8 mouse cellular contexts compared by ENCODE assay signal in genomic region chr8:123234918-123235519, GRCm38 (mm10). TPM values are rescaled to one million over a fixed set of nuclear protein-coding genes. Genes with fewer than 3 reads are reported as not detected.
DNase-seq lines count a peak whose midpoint lies in the region; ATAC-seq lines count a peak whose summit lies in the region.

No protein-coding gene starts in this region.

- no peak overlapping the region for H3K27ac ChIP-seq in heart, embryonic 14.5 days (replicated peaks in 1 of 2; ENCODE audit: control insufficient read depth in 1 of 2, insufficient read depth in 1 of 2, low read depth in 2 of 2, low read length in 2 of 2)
- no peak overlapping the region for H3K27ac ChIP-seq in forebrain, embryonic 12.5 days
- no peak overlapping the region for H3K27ac ChIP-seq in midbrain, embryonic 11.5 days (ENCODE audit: low read depth, low read length)

- ATAC-seq in heart, embryonic 14.5 days (ENCODE audit: insufficient number of reproducible peaks, insufficient read depth, low FRiP score, low read depth): no peak
- ATAC-seq in forebrain, embryonic 12.5 days (ENCODE audit: low FRiP score): no peak
- ATAC-seq in midbrain, embryonic 11.5 days (ENCODE audit: low FRiP score): peak; percentile 10; the same call in 1 of the 2 replicates

- no peaks in the 10 kb centered on the region for H3K9me3 ChIP-seq in heart, embryonic 14.5 days (ENCODE audit: control insufficient read depth, low read length)
- no peaks in the 10 kb centered on the region for H3K9me3 ChIP-seq in forebrain, embryonic 12.5 days
- H3K9me3 ChIP-seq in midbrain, embryonic 11.5 days (ENCODE audit: control insufficient read depth, low read length): no peaks in the 10 kb centered on the region

- H3K9ac ChIP-seq in heart, embryonic 14.5 days (ENCODE audit: low read length): peak overlapping the region; percentile 77
- no peak overlapping the region; the same call in 1 of the 2 replicates for H3K9ac ChIP-seq in forebrain, embryonic 12.5 days
- peak overlapping the region; percentile 58 for H3K9ac ChIP-seq in midbrain, embryonic 11.5 days (ENCODE audit: low read length)

- H3K4me2 ChIP-seq in heart, embryonic 14.5 days (ENCODE audit: low read length): peak overlapping the region; percentile 95
- peak overlapping the region; percentile 83 for H3K4me2 ChIP-seq in forebrain, embryonic 12.5 days
- H3K4me2 ChIP-seq in midbrain, embryonic 11.5 days: peak overlapping the region; percentile 79

- peaks cover 2% of the 10 kb centered on the region; the same call in 1 of the 2 replicates for H3K36me3 ChIP-seq in heart, embryonic 14.5 days (ENCODE audit: control insufficient read depth, insufficient read depth, low read length)
- 0 out of 2 replicates have a peak, but pooled peaks cover 3% of the 10 kb centered on the region for H3K36me3 ChIP-seq in forebrain, embryonic 12.5 days (replicated peaks)
- H3K36me3 ChIP-seq in midbrain, embryonic 11.5 days (ENCODE audit: control insufficient read depth, insufficient read depth, low read length): no peaks in the 10 kb centered on the region

- peaks cover 3 to 10% of the 10 kb centered on the region in 2 experiments; a peak in 1 of 4 replicates for H3K4me1 ChIP-seq in heart, embryonic 14.5 days (ENCODE audit: control insufficient read depth in 2 of 2, insufficient read depth in 2 of 2, low read length in 2 of 2)
- H3K4me1 ChIP-seq in forebrain, embryonic 12.5 days: peaks cover 20% of the 10 kb centered on the region
- H3K4me1 ChIP-seq in midbrain, embryonic 11.5 days (ENCODE audit: control insufficient read depth, insufficient read depth, low read length): peaks cover 7% of the 10 kb centered on the region

- H3K27me3 ChIP-seq in heart, embryonic 14.5 days (ENCODE audit: control insufficient read depth, insufficient read depth, low read length): peaks cover 12% of the 10 kb centered on the region; the same call in 1 of the 2 replicates
- H3K27me3 ChIP-seq in forebrain, embryonic 12.5 days: peaks cover 46% of the 10 kb centered on the region
- peaks cover 13% of the 10 kb centered on the region; the same call in 1 of the 2 replicates for H3K27me3 ChIP-seq in midbrain, embryonic 11.5 days (ENCODE audit: control insufficient read depth, insufficient read depth, low read length)

- no peak for DNase-seq in heart, postnatal 4 days
- peak; percentile 30 for DNase-seq in NIH3T3 (ENCODE audit: low read depth)
- DNase-seq in layer of hippocampus, adult 8-10 months (ENCODE audit: low spot score in 2 of 2): peak; percentile 84
- DNase-seq in midbrain, embryonic 11.5 days (ENCODE audit: low spot score, missing footprints): no peak
- no peak for DNase-seq in MN1 (ENCODE audit: low spot score)
- no peak for DNase-seq in ovary, postnatal 10 days (ENCODE audit: low spot score)

- peak overlapping the region; percentile 57 to 59 for H3K4me3 ChIP-seq in heart, embryonic 14.5 days (ENCODE audit: control insufficient read depth in 1 of 2, insufficient read depth in 1 of 2, low read depth in 1 of 2, low read length in 2 of 2)
- peak overlapping the region; percentile 46 for H3K4me3 ChIP-seq in forebrain, embryonic 12.5 days (replicated peaks)
- H3K4me3 ChIP-seq in midbrain, embryonic 11.5 days (ENCODE audit: low read depth, low read length): peak overlapping the region; percentile 44

- WGBS in heart, embryonic 14.5 days: 36% methylated on average over 13 of the region's 13 CpGs
- 37% methylated on average over 13 of the region's 13 CpGs for WGBS in forebrain, embryonic 12.5 days
- WGBS in midbrain, embryonic 11.5 days: 34% methylated on average over 13 of the region's 13 CpGs

RNA-seq across cellular contexts. Expression of gene Spata2l, which starts 1.0 kb away (rescaled TPM):
- 1.9 and 2.8 TPM in 2 replicates for polyA plus RNA-seq in heart, embryonic 14.5 days (2014; fragmentation: Nextera tagmentation; extraction: Ambion mirVana)
- 1 to 10 TPM; 3.7 to 4.2 TPM for total RNA-seq in heart, postnatal 4 days (2021)
- 1.4 and 1.6 TPM in 2 replicates for polyA plus RNA-seq in forebrain, embryonic 12.5 days (2016; fragmentation: Nextera tagmentation; extraction: Ambion mirVana)
- total RNA-seq in layer of hippocampus, adult 8-10 months (2022): 10 to 100 TPM; 55.1 to 69.3 (median 61.5) TPM
- polyA plus RNA-seq in midbrain, embryonic 11.5 days (2014; fragmentation: Nextera tagmentation; extraction: Ambion mirVana): 1.2 and 1.7 TPM in 2 replicates

RNA-seq across cellular contexts. Expression of gene Cdk10, which starts 10.4 kb away (rescaled TPM):
- 17.1 and 20.7 TPM in 2 replicates for polyA plus RNA-seq in heart, embryonic 14.5 days (2014; fragmentation: Nextera tagmentation; extraction: Ambion mirVana)
- total RNA-seq in heart, postnatal 4 days (2021): 10 to 100 TPM; 33.6 to 38.4 TPM
- polyA plus RNA-seq in forebrain, embryonic 12.5 days (2016; fragmentation: Nextera tagmentation; extraction: Ambion mirVana): 36.5 and 38.3 TPM in 2 replicates
- total RNA-seq in layer of hippocampus, adult 8-10 months (2022): 100 to 1,000 TPM in 1 of 4 experiments, 10 to 100 TPM in 3; 84.5 to 112 (median 94.1) TPM
- polyA plus RNA-seq in midbrain, embryonic 11.5 days (2014; fragmentation: Nextera tagmentation; extraction: Ambion mirVana): 30.9 and 34.3 TPM in 2 replicates

RNA-seq across cellular contexts. Expression of gene Zfp276, which starts 19.0 kb away (rescaled TPM):
- polyA plus RNA-seq in heart, embryonic 14.5 days (2014; fragmentation: Nextera tagmentation; extraction: Ambion mirVana): 13.0 and 15.5 TPM in 2 replicates
- total RNA-seq in heart, postnatal 4 days (2021): 10 to 100 TPM; 14.4 to 14.8 TPM
- polyA plus RNA-seq in forebrain, embryonic 12.5 days (2016; fragmentation: Nextera tagmentation; extraction: Ambion mirVana): 25.8 and 27.5 TPM in 2 replicates
- total RNA-seq in layer of hippocampus, adult 8-10 months (2022): 10 to 100 TPM; 21.0 to 27.4 (median 24.2) TPM
- polyA plus RNA-seq in midbrain, embryonic 11.5 days (2014; fragmentation: Nextera tagmentation; extraction: Ambion mirVana): 15.2 and 19.0 TPM in 2 replicates

RNA-seq across cellular contexts. Expression of gene Vps9d1, which starts 19.1 kb away (rescaled TPM):
- 20.5 and 21.1 TPM in 2 replicates for polyA plus RNA-seq in heart, embryonic 14.5 days (2014; fragmentation: Nextera tagmentation; extraction: Ambion mirVana)
- 10 to 100 TPM; 26.4 to 27.3 TPM for total RNA-seq in heart, postnatal 4 days (2021)
- 31.0 and 34.9 TPM in 2 replicates for polyA plus RNA-seq in forebrain, embryonic 12.5 days (2016; fragmentation: Nextera tagmentation; extraction: Ambion mirVana)
- 10 to 100 TPM; 52.1 to 63.9 (median 58.9) TPM for total RNA-seq in layer of hippocampus, adult 8-10 months (2022)
- 23.7 and 23.8 TPM in 2 replicates for polyA plus RNA-seq in midbrain, embryonic 11.5 days (2014; fragmentation: Nextera tagmentation; extraction: Ambion mirVana)

RNA-seq across cellular contexts. Expression of gene Spata33, which starts 22.4 kb away (rescaled TPM):
- polyA plus RNA-seq in heart, embryonic 14.5 days (2014; fragmentation: Nextera tagmentation; extraction: Ambion mirVana): 3.7 TPM in 2 replicates
- 10 to 100 TPM; 20.9 to 22.2 TPM for total RNA-seq in heart, postnatal 4 days (2021)
- polyA plus RNA-seq in forebrain, embryonic 12.5 days (2016; fragmentation: Nextera tagmentation; extraction: Ambion mirVana): 5.7 and 6.3 TPM in 2 replicates
- 1 to 10 TPM; 5.5 to 9.7 (median 6.6) TPM for total RNA-seq in layer of hippocampus, adult 8-10 months (2022)
- 5.9 and 6.0 TPM in 2 replicates for polyA plus RNA-seq in midbrain, embryonic 11.5 days (2014; fragmentation: Nextera tagmentation; extraction: Ambion mirVana)

Comparison
In these comparisons a context has a peak if more than half of its experiments do, and no peak if none do; other contexts are left out.
1. DNase-seq: peak in NIH3T3 (single experiment) and layer of hippocampus, adult 8-10 months (2 of 2); none in heart, postnatal 4 days (single experiment), midbrain, embryonic 11.5 days (single experiment), MN1 (single experiment) and ovary, postnatal 10 days (single experiment).
2. Peak in every context shown above with its lines, with median percentiles within 50 percentile points of each other: H3K4me2 ChIP-seq and H3K4me3 ChIP-seq.